Mouse (Mus musculus): ENCODE measurements at regions not wholly inside any gene's neighbourhood (a gene's known extent, or its start where the extent isn't known, plus 50 kb on each side); places are given as distances from the start of the nearest gene placed in this dataset.
A peak's percentile ranks its signal among the peaks of the same experiment; 100 is the strongest.

DNA sequence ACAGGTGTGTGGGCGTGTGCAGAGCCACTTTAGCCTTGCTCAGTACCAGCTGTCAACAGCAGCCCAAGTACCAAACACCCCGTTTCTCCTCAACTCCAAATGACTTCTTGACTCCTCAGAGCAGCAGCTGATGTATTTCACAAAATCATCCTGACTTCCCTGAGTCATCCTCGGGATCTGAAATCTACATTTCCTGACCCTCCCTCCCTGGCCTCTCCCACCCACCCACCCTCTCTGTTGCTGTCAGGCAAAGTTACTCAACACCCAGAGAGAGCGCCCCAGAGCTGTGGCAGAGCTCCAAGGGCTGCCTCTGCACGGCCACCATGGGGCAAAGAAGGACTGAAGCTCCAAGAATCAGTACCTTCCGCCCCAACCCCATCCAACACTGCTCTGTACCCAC lies 83.5 kb upstream of the Cyp1b1 start:
- no peak overlapping the region for H3K4me2 ChIP-seq (replicated peaks; ENCODE audit: low read depth, low read length)
- no peak for ATAC-seq (ENCODE audit: insufficient number of reproducible peaks, insufficient read depth, low FRiP score, low read depth)
- H3K4me1 ChIP-seq (ENCODE audit: control insufficient read depth, insufficient read depth, low read length) = 0 out of 2 replicates have a peak, but pooled peaks cover 2% of the 10 kb centered on the region
- no peaks in the 10 kb centered on the region for H3K36me3 ChIP-seq (ENCODE audit: control insufficient read depth, insufficient read depth, low read length)
- H3K27ac ChIP-seq (ENCODE audit: low read length) = no peak overlapping the region
- no peaks in the 10 kb centered on the region for H3K9me3 ChIP-seq (ENCODE audit: control insufficient read depth, low read depth, low read length)
- H3K9ac ChIP-seq (replicated peaks; ENCODE audit: low read depth, low read length) = no peak overlapping the region
- 56% methylated on average over 6 of the region's 6 CpGs for WGBS
- no peak overlapping the region for H3K4me3 ChIP-seq (ENCODE audit: low read depth, low read length)
- H3K27me3 ChIP-seq (ENCODE audit: control insufficient read depth, insufficient read depth, low read length) = no peaks in the 10 kb centered on the region

- peak; percentile 79; the same call in 1 of the 2 replicates for ATAC-seq (ENCODE audit: insufficient number of reproducible peaks, insufficient read depth, low FRiP score, low read depth)
- Histone ChIP-seq H3K9me3 (ENCODE audit: control insufficient read depth, low read depth, low read length) (no peaks in the 10 kb centered on the region), H3K4me3 (ENCODE audit: low read depth, low read length) (no peak overlapping the region), H3K4me2 (replicated peaks; ENCODE audit: low read depth, low read length) (no peak overlapping the region), H3K36me3 (ENCODE audit: control insufficient read depth, insufficient read depth, low read length) (no peaks in the 10 kb centered on the region), H3K4me1 (ENCODE audit: control insufficient read depth, insufficient read depth, low read length) (peaks cover 10% of the 10 kb centered on the region), H3K9ac (replicated peaks; ENCODE audit: low read depth, low read length) (no peak overlapping the region), H3K27ac (ENCODE audit: low read length) (peak overlapping the region; percentile 78), H3K27me3 (ENCODE audit: control insufficient read depth, insufficient read depth, low read length) (no peaks in the 10 kb centered on the region)
- 24% methylated on average over 7 of the region's 7 CpGs for WGBS
Observed at GRCm38 (mm10) chr17:79790166-79790565, 75.3 kb upstream of the Cyp1b1 start.

GRCm38 (mm10) chr17:79787201-79787600 lies 72.3 kb upstream of the Cyp1b1 start:
- Histone ChIP-seq H3K4me1 (ENCODE audit: control insufficient read depth, insufficient read depth, low read length) (peaks cover 10% of the 10 kb centered on the region), H3K27ac (ENCODE audit: low read length) (no peak overlapping the region), H3K36me3 (ENCODE audit: control insufficient read depth, insufficient read depth, low read length) (no peaks in the 10 kb centered on the region), H3K27me3 (ENCODE audit: control insufficient read depth, insufficient read depth, low read length) (no peaks in the 10 kb centered on the region), H3K9me3 (ENCODE audit: control insufficient read depth, low read depth, low read length) (no peaks in the 10 kb centered on the region), H3K4me3 (ENCODE audit: low read depth, low read length) (no peak overlapping the region), H3K9ac (replicated peaks; ENCODE audit: low read depth, low read length) (no peak overlapping the region), H3K4me2 (replicated peaks; ENCODE audit: low read depth, low read length) (no peak overlapping the region)
- 77% methylated on average over 2 of the region's 2 CpGs for WGBS
- ATAC-seq (ENCODE audit: insufficient number of reproducible peaks, insufficient read depth, low FRiP score, low read depth) = no peak

DNA sequence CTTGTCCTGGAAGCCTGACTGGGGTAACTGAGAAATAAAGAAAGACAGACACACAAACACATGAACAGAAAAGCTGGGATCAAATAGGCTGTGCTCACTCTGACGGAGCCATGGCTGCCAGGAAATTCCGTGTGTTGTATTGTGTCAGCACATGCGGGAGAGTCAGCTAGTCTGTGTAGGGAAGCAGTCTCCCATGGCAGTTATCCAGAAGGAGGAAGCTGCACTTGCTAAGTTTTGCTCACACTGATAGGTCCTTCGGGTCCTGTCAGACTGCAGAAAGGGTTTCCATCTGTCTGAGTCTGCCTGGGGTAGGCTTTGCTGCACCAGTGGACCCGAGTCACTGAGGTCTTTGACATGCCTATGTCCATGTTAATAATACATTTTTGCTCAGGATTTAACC lies 71.8 kb upstream of the Cyp1b1 start:
- Histone ChIP-seq H3K4me2 (replicated peaks; ENCODE audit: low read depth, low read length) (no peak overlapping the region), H3K27ac (ENCODE audit: low read length) (no peak overlapping the region), H3K4me3 (ENCODE audit: low read depth, low read length) (no peak overlapping the region), H3K9me3 (ENCODE audit: control insufficient read depth, low read depth, low read length) (no peaks in the 10 kb centered on the region), H3K27me3 (ENCODE audit: control insufficient read depth, insufficient read depth, low read length) (no peaks in the 10 kb centered on the region), H3K4me1 (ENCODE audit: control insufficient read depth, insufficient read depth, low read length) (peaks cover 10% of the 10 kb centered on the region), H3K9ac (replicated peaks; ENCODE audit: low read depth, low read length) (no peak overlapping the region), H3K36me3 (ENCODE audit: control insufficient read depth, insufficient read depth, low read length) (no peaks in the 10 kb centered on the region)
- ATAC-seq (ENCODE audit: insufficient number of reproducible peaks, insufficient read depth, low FRiP score, low read depth) = no peak
- WGBS = 71% methylated on average over 5 of the region's 5 CpGs

DNA sequence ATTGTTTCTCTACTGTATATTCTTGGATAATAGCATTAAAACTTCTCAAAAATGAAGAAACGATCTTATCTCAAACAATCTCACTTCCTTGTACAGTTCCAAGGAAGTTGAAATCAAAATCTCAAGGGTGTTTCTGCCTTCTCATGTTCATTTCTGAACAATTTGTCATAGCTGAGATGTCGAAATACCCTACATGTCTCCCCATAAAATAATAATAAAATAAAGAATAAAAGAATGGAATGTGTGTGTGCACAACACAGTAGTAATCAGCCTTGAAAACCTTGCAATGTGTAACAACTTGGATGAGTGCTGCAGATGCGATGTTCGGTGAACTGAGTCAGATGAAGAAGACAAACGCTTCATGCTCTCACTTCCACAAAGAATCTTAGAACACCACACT lies 71.4 kb upstream of the Cyp1b1 start:
- no peaks in the 10 kb centered on the region for H3K36me3 ChIP-seq (ENCODE audit: control insufficient read depth, insufficient read depth, low read length)
- WGBS = 91% methylated on average over 5 of the region's 5 CpGs
- no peak overlapping the region for H3K4me2 ChIP-seq (replicated peaks; ENCODE audit: low read depth, low read length)
- H3K27me3 ChIP-seq (ENCODE audit: control insufficient read depth, insufficient read depth, low read length) = no peaks in the 10 kb centered on the region
- no peaks in the 10 kb centered on the region for H3K9me3 ChIP-seq (ENCODE audit: control insufficient read depth, low read depth, low read length)
- no peak overlapping the region for H3K9ac ChIP-seq (replicated peaks; ENCODE audit: low read depth, low read length)
- H3K4me1 ChIP-seq (ENCODE audit: control insufficient read depth, insufficient read depth, low read length) = peaks cover 10% of the 10 kb centered on the region
- no peak overlapping the region for H3K27ac ChIP-seq (ENCODE audit: low read length)
- H3K4me3 ChIP-seq (ENCODE audit: low read depth, low read length) = no peak overlapping the region
- no peak for ATAC-seq (ENCODE audit: insufficient number of reproducible peaks, insufficient read depth, low FRiP score, low read depth)

GRCm38 (mm10) chr17:79784256-79784870 lies 69.5 kb upstream of the Cyp1b1 start:
- peaks cover 6% of the 10 kb centered on the region for H3K4me1 ChIP-seq (ENCODE audit: control insufficient read depth, insufficient read depth, low read length)
- H3K27ac ChIP-seq (ENCODE audit: low read length) = no peak overlapping the region
- ATAC-seq (ENCODE audit: insufficient number of reproducible peaks, insufficient read depth, low FRiP score, low read depth) = no peak
- H3K36me3 ChIP-seq (ENCODE audit: control insufficient read depth, insufficient read depth, low read length) = no peaks in the 10 kb centered on the region
- no peaks in the 10 kb centered on the region for H3K9me3 ChIP-seq (ENCODE audit: control insufficient read depth, low read depth, low read length)
- H3K9ac ChIP-seq (replicated peaks; ENCODE audit: low read depth, low read length) = no peak overlapping the region
- H3K4me2 ChIP-seq (replicated peaks; ENCODE audit: low read depth, low read length) = no peak overlapping the region
- no peak overlapping the region for H3K4me3 ChIP-seq (ENCODE audit: low read depth, low read length)
- 78% methylated on average over 6 of the region's 6 CpGs for WGBS
- H3K27me3 ChIP-seq (ENCODE audit: control insufficient read depth, insufficient read depth, low read length) = no peaks in the 10 kb centered on the region

- Histone ChIP-seq H3K36me3 (ENCODE audit: control insufficient read depth, insufficient read depth, low read length) (no peaks in the 10 kb centered on the region), H3K4me2 (replicated peaks; ENCODE audit: low read depth, low read length) (no peak overlapping the region), H3K27ac (ENCODE audit: low read length) (no peak overlapping the region), H3K9ac (replicated peaks; ENCODE audit: low read depth, low read length) (no peak overlapping the region), H3K4me3 (ENCODE audit: low read depth, low read length) (no peak overlapping the region), H3K27me3 (ENCODE audit: control insufficient read depth, insufficient read depth, low read length) (no peaks in the 10 kb centered on the region), H3K9me3 (ENCODE audit: control insufficient read depth, low read depth, low read length) (no peaks in the 10 kb centered on the region), H3K4me1 (ENCODE audit: control insufficient read depth, insufficient read depth, low read length) (no peaks in the 10 kb centered on the region)
- 83% methylated on average over 13 of the region's 13 CpGs for WGBS
- ATAC-seq (ENCODE audit: insufficient number of reproducible peaks, insufficient read depth, low FRiP score, low read depth) = no peak
Observed at GRCm38 (mm10) chr17:79781733-79782663, 67.1 kb upstream of the Cyp1b1 start.

- no peak overlapping the region for H3K4me3 ChIP-seq (ENCODE audit: low read depth, low read length)
- H3K9me3 ChIP-seq (ENCODE audit: control insufficient read depth, low read depth, low read length) = no peaks in the 10 kb centered on the region
- H3K4me2 ChIP-seq (replicated peaks; ENCODE audit: low read depth, low read length) = no peak overlapping the region
- no peak overlapping the region for H3K27ac ChIP-seq (ENCODE audit: low read length)
- H3K27me3 ChIP-seq (ENCODE audit: control insufficient read depth, insufficient read depth, low read length) = no peaks in the 10 kb centered on the region
- no peaks in the 10 kb centered on the region for H3K36me3 ChIP-seq (ENCODE audit: control insufficient read depth, insufficient read depth, low read length)
- no peak for ATAC-seq (ENCODE audit: insufficient number of reproducible peaks, insufficient read depth, low FRiP score, low read depth)
- no peak overlapping the region for H3K9ac ChIP-seq (replicated peaks; ENCODE audit: low read depth, low read length)
- H3K4me1 ChIP-seq (ENCODE audit: control insufficient read depth, insufficient read depth, low read length) = no peaks in the 10 kb centered on the region
- WGBS = 87% methylated on average over 2 of the region's 2 CpGs
Observed at GRCm38 (mm10) chr17:79781262-79781661, 66.4 kb upstream of the Cyp1b1 start.

Measured in stomach, embryonic 14.5 days (tissue).